Mouse (Mus musculus) heart, postnatal 36 days (tissue): Measurements from ENCODE around the gene Fcgbp. TPM values are rescaled to one million over a fixed set of nuclear protein-coding genes. Genes with fewer than 3 reads are reported as not detected.
A peak's percentile ranks its signal among the peaks of the same experiment; 100 is the strongest.
"Not testable (repeated sequence)": the region's sequence is repeated elsewhere in the genome, so short reads cannot be mapped to it uniquely, and the experiment has no call there.

ENCODE experiments used
- DNase-seq, 2 experiments: peaks; one replicate each; pipeline ENCODE4 v3.0.0; 2021 to 2022
- intact Hi-C: fragments of 180-260 bp; cut with DNase I; formaldehyde crosslinking; loops from one replicate; pipeline ENCODE4 v1.15.1; 2025
- total RNA-seq, 2 experiments: library from RNA; stranded (reverse); gene quantifications; 2 replicates each; pipeline ENCODE4 v1.2.3; 2021

Fcgbp gene
- total RNA-seq, 2 experiments from 2014 or later, result not detected

DNA sequence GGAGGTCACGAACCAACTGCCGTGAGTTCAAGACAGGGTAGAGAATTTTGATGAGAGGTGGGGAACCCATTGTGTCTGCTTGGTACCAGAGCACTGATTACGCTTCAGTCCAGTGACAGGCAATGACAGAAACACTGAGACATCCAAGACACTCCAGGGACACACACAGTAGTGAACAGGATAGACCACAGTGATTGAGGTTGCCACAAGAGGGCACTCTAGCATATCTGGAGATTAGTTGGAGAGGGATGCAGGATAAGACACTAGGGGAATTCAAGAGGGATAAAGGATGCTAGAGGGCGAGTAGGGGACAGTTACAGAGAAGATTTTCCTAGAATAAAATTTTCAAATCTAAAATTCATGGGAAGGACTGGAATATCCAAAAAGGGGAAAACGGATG lies 66.6 kb downstream of the Fcgbp start:
- intact Hi-C loops, result no loop called here

DNA sequence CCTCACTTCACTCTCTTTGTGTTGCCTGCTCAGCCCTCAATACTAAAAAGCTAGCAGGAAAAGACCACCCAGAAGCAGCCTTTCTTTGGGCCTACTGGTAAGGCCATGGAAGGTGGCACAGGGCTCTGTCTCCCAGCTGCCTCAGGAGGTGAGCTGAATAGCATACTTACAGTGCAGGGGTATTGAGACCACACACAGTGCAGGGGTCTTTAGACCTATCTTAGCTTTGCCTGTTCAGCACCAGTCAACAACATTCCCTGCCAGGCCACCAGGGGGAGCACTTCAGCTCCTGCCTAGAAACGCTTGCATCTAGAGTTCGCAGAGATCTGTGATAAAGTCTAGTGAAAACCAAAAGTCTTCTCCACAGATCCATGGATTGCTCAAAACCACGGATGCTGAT lies 77.2 kb downstream of the Fcgbp start:
- peak; percentile 61 to 77 for DNase-seq
- intact Hi-C loops, result loop anchor here (1.0 to 5.0 kb wide), 4 partner anchors 20 to 151 kb away; partner anchors contain the start of gene Psmc4

More for the DNA sequence above, 66.6 kb downstream of the Fcgbp start:
- DNase-seq, result peak in 1 of 2 experiments; percentile 13

DNA sequence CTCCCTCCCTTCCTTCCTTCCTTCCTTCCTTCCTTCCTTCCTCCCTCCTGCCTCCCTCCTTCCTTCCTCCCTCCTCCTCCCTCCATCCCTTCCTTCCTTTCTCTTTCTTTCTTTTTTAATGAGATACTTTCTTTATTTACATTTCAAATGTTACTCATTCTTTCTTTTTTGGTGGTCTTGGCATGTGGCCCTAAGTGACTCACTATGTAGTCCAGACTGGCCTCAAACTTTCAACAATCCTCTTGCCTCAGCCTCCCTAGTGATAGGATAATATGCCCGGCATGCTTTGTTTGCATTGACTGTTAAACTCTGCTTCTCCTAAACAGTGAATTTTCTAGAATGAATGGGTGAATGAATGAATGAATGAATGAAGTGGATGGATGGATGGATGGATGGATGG lies 78.8 kb downstream of the Fcgbp start:
- intact Hi-C loops, result loop anchor here (5.0 kb wide), 1 partner anchor 98 kb away; the partner anchor contains the start of gene Psmc4
- DNase-seq, result no peak

DNA sequence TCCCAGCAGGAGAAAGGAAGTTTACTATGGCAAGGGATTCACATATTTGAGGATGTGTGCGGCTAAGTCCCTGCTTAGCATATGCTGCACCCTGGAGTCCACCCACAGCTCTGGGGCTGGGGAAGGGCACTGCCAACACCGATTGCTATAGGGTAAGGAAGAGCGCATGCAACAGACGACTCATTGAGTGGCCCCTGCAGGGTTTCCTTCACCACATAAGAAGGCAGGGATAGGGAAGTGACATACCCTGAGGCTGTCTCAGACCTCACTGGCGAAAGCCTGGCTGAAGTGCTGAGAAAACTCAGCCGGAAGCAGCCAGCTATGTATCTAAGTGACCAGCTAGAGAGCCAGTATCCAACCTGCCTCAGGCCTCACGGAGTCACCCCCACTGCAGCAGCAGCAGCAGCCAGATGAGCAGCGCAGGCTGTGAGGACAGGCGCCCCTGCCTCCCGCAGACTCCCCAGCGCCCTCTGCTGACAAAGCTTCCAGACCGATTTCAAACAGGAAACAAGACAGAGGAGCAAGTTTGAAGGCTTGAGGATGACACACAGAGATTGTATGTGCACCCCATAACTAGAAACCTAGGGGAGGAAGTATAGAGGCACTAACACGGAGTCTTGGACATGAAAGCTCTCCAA lies 80.7 kb downstream of the Fcgbp start:
- intact Hi-C loops, result no loop called here
- peak; percentile 18 to 29 for DNase-seq

DNA sequence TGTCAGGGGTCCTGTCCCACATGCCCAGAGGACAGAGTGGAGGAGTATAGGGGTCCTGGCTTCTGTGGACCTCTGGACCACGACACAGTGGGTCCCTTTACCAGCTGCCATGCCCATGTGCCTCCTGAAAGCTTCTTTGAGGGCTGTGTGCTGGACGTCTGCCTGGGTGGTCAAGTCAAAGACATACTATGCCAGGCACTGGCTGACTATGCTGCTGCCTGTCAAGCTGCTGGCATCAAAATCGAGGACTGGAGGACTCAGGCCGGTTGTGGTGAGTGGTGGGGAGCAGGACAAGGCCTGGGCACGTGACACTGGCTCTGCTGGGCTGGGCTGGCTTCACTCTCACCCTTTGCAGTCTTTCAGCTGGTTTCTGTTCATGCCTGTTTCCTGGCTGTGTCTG lies 82.6 kb downstream of the Fcgbp start:
- intact Hi-C loops, DNase-seq: not testable (repeated sequence)

DNA sequence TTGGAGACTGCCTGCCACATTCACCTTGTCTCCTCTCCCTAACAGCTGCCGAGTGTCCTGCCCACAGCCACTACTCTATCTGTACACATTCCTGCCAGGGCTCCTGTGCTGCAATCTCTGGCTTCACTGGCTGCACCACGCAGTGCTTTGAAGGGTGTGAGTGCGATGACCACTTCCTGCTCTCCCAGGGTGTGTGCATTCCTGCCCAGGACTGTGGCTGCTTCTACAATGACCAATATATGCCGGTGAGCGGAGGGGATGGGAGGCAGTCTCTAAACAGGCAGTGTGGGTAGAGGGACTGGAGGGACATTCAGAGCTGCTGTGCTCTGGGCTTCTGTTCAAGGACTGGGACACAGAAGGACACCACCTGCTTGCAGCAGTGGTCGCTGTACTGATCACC lies 88.3 kb downstream of the Fcgbp start:
- intact Hi-C loops, result loop anchor here (2.0 kb wide), 1 partner anchor 52 kb away; no protein-coding TSS in a partner anchor
- no peak for DNase-seq

DNA sequence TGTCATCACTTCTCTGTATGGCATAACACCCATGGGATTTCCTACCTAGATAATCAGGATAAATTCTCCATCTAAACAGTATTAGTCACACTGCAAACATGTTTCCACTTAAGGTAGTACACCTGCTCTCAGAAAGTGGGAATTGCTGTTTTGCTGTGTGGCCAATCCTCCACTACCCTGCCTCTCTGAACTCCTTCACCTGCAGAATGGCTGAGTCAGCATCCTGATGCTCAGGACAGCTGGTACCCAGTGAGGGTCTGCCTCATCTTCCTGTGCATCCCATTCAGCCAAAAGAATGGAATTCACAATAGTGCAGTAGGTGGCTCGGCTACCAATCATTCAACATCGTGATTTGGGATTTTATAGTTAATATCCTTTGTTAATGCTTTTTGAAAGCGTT lies 88.9 kb downstream of the Fcgbp start:
- intact Hi-C loops, result loop anchor here (2.0 kb wide), 1 partner anchor 53 kb away; no protein-coding TSS in a partner anchor

DNA sequence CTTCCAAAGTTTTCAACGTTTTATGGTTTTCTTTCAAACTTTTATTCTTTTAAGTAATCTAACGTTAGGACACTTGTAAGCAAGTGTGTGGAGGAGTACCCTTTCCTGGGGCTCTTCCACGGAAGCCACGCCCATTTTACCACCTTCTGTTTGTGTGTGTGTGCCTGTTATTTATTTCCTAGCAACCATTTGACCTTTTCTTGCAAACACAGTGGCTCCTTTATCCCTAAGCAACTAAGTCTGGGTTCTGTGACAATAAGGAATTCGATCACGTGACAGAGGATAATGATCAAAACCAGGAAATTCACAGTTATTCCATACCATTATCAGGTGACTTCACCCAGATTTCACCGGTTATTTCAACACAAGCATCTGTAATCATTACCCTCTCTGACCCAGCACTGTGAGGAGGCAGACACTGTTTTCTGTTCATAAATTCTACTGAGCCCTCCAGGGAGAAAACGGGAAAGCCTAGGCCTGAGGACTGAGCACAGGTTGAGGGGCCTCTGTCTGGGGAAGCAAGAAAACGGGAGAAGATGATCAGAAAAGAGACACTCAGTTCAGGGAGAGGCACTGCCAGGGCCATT lies 90.2 kb downstream of the Fcgbp start:
- DNase-seq, result no peak
- intact Hi-C loops, result no loop called here

More for the DNA sequence above, 88.9 kb downstream of the Fcgbp start:
- DNase-seq, result no peak

DNA sequence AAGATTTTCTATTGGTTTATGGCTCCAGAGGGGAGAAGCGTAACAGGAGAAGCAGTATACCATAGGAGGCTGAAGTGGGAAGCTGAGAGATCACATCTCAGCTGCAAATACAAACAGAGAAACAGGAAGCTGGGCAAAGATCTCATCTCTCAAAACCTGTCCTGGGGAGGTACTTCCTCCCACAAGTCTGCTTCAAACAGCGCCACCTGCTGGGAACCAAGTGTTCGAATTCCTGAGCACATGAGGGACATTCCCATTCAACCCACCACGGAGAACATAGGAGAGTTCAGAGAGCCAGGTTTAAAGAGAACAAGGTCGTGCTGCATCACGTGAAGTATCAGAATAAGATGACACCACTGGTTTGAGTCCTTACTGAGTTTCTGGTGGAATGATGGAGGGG lies 94.4 kb downstream of the Fcgbp start:
- intact Hi-C loops, result no loop called here

DNA sequence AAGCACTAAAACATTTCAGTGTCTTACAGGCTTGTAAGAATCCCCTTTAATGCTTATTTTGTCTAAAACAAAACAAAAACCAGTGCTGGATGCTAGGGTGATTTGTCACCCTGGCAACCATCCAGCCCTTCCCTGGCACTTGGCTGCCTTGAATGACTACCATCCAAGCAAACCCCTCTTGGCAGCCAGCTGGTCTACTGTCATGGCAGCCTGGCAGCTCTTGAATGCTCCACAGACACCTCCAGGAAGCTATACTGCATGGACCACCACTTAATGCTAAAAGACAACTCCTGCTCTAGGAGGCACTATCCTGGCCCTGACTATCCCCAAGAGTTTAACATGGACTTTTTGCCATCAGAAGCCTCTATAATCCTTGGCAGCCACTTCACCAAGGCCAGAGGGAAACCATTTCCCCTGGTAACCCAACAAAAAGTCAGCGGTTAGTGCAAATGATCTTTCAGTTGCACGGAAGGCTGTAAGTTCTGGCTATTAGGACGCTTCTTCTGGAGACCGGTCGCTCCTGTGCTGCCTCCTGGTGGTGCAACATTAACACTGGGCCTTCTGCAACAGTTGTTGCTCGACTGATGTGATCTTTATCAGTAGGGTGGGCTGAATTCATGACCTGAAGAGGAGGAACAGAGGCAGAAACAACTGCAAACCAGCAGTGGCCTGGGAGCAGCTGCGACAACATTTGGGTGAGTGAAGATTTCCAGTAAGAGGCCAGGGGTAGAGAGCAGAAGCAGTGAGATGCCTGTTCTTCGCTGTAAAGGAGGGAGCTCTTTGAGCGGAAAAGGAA lies 97.5 kb downstream of the Fcgbp start:
- intact Hi-C loops, result loop anchor here (1.0 to 2.0 kb wide), 2 partner anchors 20 to 118 kb away; partner anchors contain the start of gene Psmc4
- peak; percentile 62 to 67 for DNase-seq

More for the DNA sequence above, 94.4 kb downstream of the Fcgbp start:
- DNase-seq, result no peak

DNA sequence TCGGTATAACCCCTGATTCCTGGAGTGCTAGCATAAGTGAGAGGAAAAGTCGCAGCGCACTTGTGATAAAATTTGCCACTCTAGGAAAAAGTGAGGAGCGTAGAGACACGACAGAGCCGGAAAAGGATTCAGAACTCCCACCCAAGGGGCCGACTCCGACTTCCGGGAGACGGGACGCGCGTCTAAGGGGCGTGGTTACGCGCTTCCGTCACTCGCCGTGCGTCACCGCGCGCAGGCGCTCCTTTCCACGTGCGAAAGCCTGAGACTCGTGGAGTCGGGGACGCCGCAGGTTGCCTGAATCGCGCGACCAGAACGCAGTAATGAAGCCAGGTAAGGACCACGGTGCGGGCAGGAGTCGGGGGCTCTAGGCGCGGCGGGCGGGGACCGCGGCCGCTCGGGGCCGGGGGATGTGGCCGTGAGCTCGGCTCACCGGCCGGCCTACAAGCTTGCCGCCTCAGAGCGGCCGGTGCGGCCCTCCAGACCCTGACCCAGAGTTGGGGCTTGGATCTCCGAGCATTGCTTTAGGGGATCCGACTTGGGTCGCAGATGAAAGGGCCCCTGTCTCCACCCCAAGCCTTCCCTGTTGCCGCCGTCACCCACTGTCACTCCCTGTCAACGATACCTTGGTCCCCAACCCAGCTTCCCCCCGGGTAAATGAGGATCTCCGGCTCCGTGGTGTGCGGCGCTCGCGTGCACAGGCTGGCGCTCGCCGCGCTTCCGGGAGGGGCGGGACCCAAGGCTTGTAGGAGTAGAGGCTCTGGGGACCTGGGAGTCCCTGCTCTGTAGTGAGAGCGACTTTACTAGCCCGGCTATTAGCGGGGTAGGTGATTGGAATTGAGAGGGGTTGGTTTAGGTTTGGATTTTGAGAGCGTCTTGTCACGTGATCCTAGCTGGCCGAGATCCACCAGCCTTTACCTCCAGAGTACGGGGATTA lies 98.7 kb downstream of the Fcgbp start, which contains the start of gene Fbl:
Gene Fbl, plus strand, starts transcription at position 222 of the 934 bp plus-strand sequence.
- intact Hi-C loops, result loop anchor here (2.0 kb wide), 1 partner anchor 119 kb away; the partner anchor contains the start of gene Psmc4
- DNase-seq, result peak; percentile 88 to 90

Other genes starting within 250 kb of the Fcgbp start
- 1 to 10 TPM; 2.4 to 2.7 TPM for gene Zfp59, start 232.6 kb upstream of the Fcgbp start, total RNA-seq
- gene Zfp607a, start 213.7 kb upstream of the Fcgbp start, total RNA-seq, result 1 to 10 TPM; 3.3 to 3.9 TPM
- 1 to 10 TPM; 4.4 to 5.3 TPM for gene Zfp974, start 141.8 kb upstream of the Fcgbp start, total RNA-seq
- gene Zfp780b, start 92.1 kb upstream of the Fcgbp start, total RNA-seq, result 1 to 10 TPM; 7.1 to 7.9 TPM
- under 1 TPM; 0.79 to 0.86 TPM for gene Zfp850, start 57.1 kb upstream of the Fcgbp start, total RNA-seq
- gene Psmc4, start 21.1 kb upstream of the Fcgbp start, total RNA-seq, result 10 to 100 TPM; 88.9 to 91.6 TPM
- not detected for gene 9530053A07Rik, start 58.2 kb downstream of the Fcgbp start, total RNA-seq
- 10 to 100 TPM; 32.0 to 33.5 TPM for gene Fbl, start 98.5 kb downstream of the Fcgbp start, total RNA-seq
- gene Dyrk1b, start 108.2 kb downstream of the Fcgbp start, total RNA-seq, result 10 to 100 TPM; 31.2 to 34.2 TPM
- gene Eid2, start 196.6 kb downstream of the Fcgbp start, total RNA-seq, result 10 to 100 TPM; 11.7 to 12.0 TPM
- 10 to 100 TPM; 12.6 to 13.5 TPM for gene Eid2b, start 206.5 kb downstream of the Fcgbp start, total RNA-seq
- gene Selenov, start 219.9 kb downstream of the Fcgbp start, total RNA-seq, result not detected
- not detected for gene Dll3, start 231.0 kb downstream of the Fcgbp start, total RNA-seq
- gene Timm50, start 240.8 kb downstream of the Fcgbp start, total RNA-seq, result 10 to 100 TPM; 58.9 to 66.3 TPM